Mouse (Mus musculus): ENCODE results near the gene Shq1. TPM values are rescaled to one million over a fixed set of nuclear protein-coding genes. Genes with fewer than 3 reads are reported as not detected.

The Shq1 gene
- polyA plus RNA-seq, 1 experiment: 12.6 TPM

GRCm38 (mm10) chr6:100558057-100558456 lies 112.9 kb downstream of the Shq1 start:
- H3K79me2 ChIP-seq (ENCODE audit: control insufficient read depth, insufficient read depth): no peaks in the 10 kb centered on the region
- H3K27me3 ChIP-seq (ENCODE audit: control insufficient read depth, insufficient read depth, insufficient read length): peaks cover 3% of the 10 kb centered on the region
- no peaks in the 10 kb centered on the region for H3K79me3 ChIP-seq (ENCODE audit: low read depth)
- TF ChIP-seq MYOG (IDR thresholded peaks at IDR 0.05; ENCODE audit: control insufficient read depth, extremely low read depth, insufficient read length) (no peak), CEBPB (IDR thresholded peaks at IDR 0.05; ENCODE audit: low read depth) (no peak), CTCF (IDR thresholded peaks at IDR 0.05; ENCODE audit: control insufficient read depth, insufficient read depth, insufficient read length) (no peak), FOSL1 (IDR thresholded peaks at IDR 0.05; ENCODE audit: insufficient read depth, low read length, poor library complexity, severe bottlenecking) (no peak), MAX (IDR thresholded peaks at IDR 0.05) (peak; percentile 26), USF1 (IDR thresholded peaks at IDR 0.05; ENCODE audit: low read depth) (no peak), MYOD1 (IDR thresholded peaks at IDR 0.05; ENCODE audit: control insufficient read depth, insufficient read length, low read depth) (no peak)
- no peak overlapping the region for H3K4me3 ChIP-seq (ENCODE audit: insufficient read depth, poor library complexity, severe bottlenecking)
- no peak overlapping the region for H3ac ChIP-seq (ENCODE audit: control insufficient read depth, insufficient read length, low read depth)
- no peaks in the 10 kb centered on the region for H3K36me3 ChIP-seq (ENCODE audit: control insufficient read depth, insufficient read depth)

- peaks cover 6% of the 10 kb centered on the region for H3K27me3 ChIP-seq (ENCODE audit: control insufficient read depth, insufficient read depth, insufficient read length)
- H3K36me3 ChIP-seq (ENCODE audit: control insufficient read depth, insufficient read depth): no peaks in the 10 kb centered on the region
- H3K79me3 ChIP-seq (ENCODE audit: low read depth): no peaks in the 10 kb centered on the region
- no peaks in the 10 kb centered on the region for H3K79me2 ChIP-seq (ENCODE audit: control insufficient read depth, insufficient read depth)
- H3K4me3 ChIP-seq (ENCODE audit: insufficient read depth, poor library complexity, severe bottlenecking): no peak overlapping the region
- H3ac ChIP-seq (ENCODE audit: control insufficient read depth, insufficient read length, low read depth): no peak overlapping the region
- no peak for TF ChIP-seq MYOG (IDR thresholded peaks at IDR 0.05; ENCODE audit: control insufficient read depth, extremely low read depth, insufficient read length)
- TF ChIP-seq MAX (IDR thresholded peaks at IDR 0.05): no peak
- TF ChIP-seq MYOD1 (IDR thresholded peaks at IDR 0.05; ENCODE audit: control insufficient read depth, insufficient read length, low read depth): no peak
- TF ChIP-seq FOSL1 (IDR thresholded peaks at IDR 0.05; ENCODE audit: insufficient read depth, low read length, poor library complexity, severe bottlenecking): no peak
These were observed 128.6 kb downstream of the Shq1 start for GRCm38 (mm10) chr6:100542154-100542997.

- TF ChIP-seq MAX (IDR thresholded peaks at IDR 0.05) (no peak), CTCF (IDR thresholded peaks at IDR 0.05; ENCODE audit: control insufficient read depth, insufficient read depth, insufficient read length) (peak; percentile 23)
- Histone ChIP-seq H3K4me3 (ENCODE audit: insufficient read depth, poor library complexity, severe bottlenecking) (no peak overlapping the region), H3ac (ENCODE audit: control insufficient read depth, insufficient read length, low read depth) (no peak overlapping the region), H3K27me3 (ENCODE audit: control insufficient read depth, insufficient read depth, insufficient read length) (peaks cover 2% of the 10 kb centered on the region), H3K36me3 (ENCODE audit: control insufficient read depth, insufficient read depth) (no peaks in the 10 kb centered on the region), H3K79me3 (ENCODE audit: low read depth) (no peaks in the 10 kb centered on the region), H3K79me2 (ENCODE audit: control insufficient read depth, insufficient read depth) (no peaks in the 10 kb centered on the region)
These were observed 131.3 kb downstream of the Shq1 start for GRCm38 (mm10) chr6:100539698-100540097.

GRCm38 (mm10) chr6:100538570-100538969 lies 132.4 kb downstream of the Shq1 start:
- Histone ChIP-seq H3K4me3 (ENCODE audit: insufficient read depth, poor library complexity, severe bottlenecking) (no peak overlapping the region), H3K27me3 (ENCODE audit: control insufficient read depth, insufficient read depth, insufficient read length) (no peaks in the 10 kb centered on the region), H3ac (ENCODE audit: control insufficient read depth, insufficient read length, low read depth) (no peak overlapping the region), H3K79me2 (ENCODE audit: control insufficient read depth, insufficient read depth) (no peaks in the 10 kb centered on the region), H3K79me3 (ENCODE audit: low read depth) (no peaks in the 10 kb centered on the region), H3K36me3 (ENCODE audit: control insufficient read depth, insufficient read depth) (no peaks in the 10 kb centered on the region)
- no peak for TF ChIP-seq FOSL1 (IDR thresholded peaks at IDR 0.05; ENCODE audit: insufficient read depth, low read length, poor library complexity, severe bottlenecking)
- no peak for TF ChIP-seq MYOG (IDR thresholded peaks at IDR 0.05; ENCODE audit: control insufficient read depth, extremely low read depth, insufficient read length)
- no peak for TF ChIP-seq USF1 (IDR thresholded peaks at IDR 0.05; ENCODE audit: low read depth)
- no peak for TF ChIP-seq MAX (IDR thresholded peaks at IDR 0.05)
- no peak for TF ChIP-seq MYOD1 (IDR thresholded peaks at IDR 0.05; ENCODE audit: control insufficient read depth, insufficient read length, low read depth)
- TF ChIP-seq CEBPB (IDR thresholded peaks at IDR 0.05; ENCODE audit: low read depth): no peak
- TF ChIP-seq CTCF (IDR thresholded peaks at IDR 0.05; ENCODE audit: control insufficient read depth, insufficient read depth, insufficient read length): no peak

GRCm38 (mm10) chr6:100537987-100538386 lies 133.0 kb downstream of the Shq1 start:
- TF ChIP-seq MYOD1 (IDR thresholded peaks at IDR 0.05; ENCODE audit: control insufficient read depth, insufficient read length, low read depth) (no peak), USF1 (IDR thresholded peaks at IDR 0.05; ENCODE audit: low read depth) (no peak), FOSL1 (IDR thresholded peaks at IDR 0.05; ENCODE audit: insufficient read depth, low read length, poor library complexity, severe bottlenecking) (no peak), MYOG (IDR thresholded peaks at IDR 0.05; ENCODE audit: control insufficient read depth, extremely low read depth, insufficient read length) (no peak), MAX (IDR thresholded peaks at IDR 0.05) (no peak), CTCF (IDR thresholded peaks at IDR 0.05; ENCODE audit: control insufficient read depth, insufficient read depth, insufficient read length) (no peak), CEBPB (IDR thresholded peaks at IDR 0.05; ENCODE audit: low read depth) (no peak)
- no peaks in the 10 kb centered on the region for H3K79me3 ChIP-seq (ENCODE audit: low read depth)
- no peak overlapping the region for H3K4me3 ChIP-seq (ENCODE audit: insufficient read depth, poor library complexity, severe bottlenecking)
- no peaks in the 10 kb centered on the region for H3K27me3 ChIP-seq (ENCODE audit: control insufficient read depth, insufficient read depth, insufficient read length)
- no peaks in the 10 kb centered on the region for H3K79me2 ChIP-seq (ENCODE audit: control insufficient read depth, insufficient read depth)
- no peaks in the 10 kb centered on the region for H3K36me3 ChIP-seq (ENCODE audit: control insufficient read depth, insufficient read depth)
- H3ac ChIP-seq (ENCODE audit: control insufficient read depth, insufficient read length, low read depth): no peak overlapping the region

GRCm38 (mm10) chr6:100537042-100537441 lies 133.9 kb downstream of the Shq1 start:
- Histone ChIP-seq H3K36me3 (ENCODE audit: control insufficient read depth, insufficient read depth) (no peaks in the 10 kb centered on the region), H3K79me3 (ENCODE audit: low read depth) (no peaks in the 10 kb centered on the region), H3K27me3 (ENCODE audit: control insufficient read depth, insufficient read depth, insufficient read length) (no peaks in the 10 kb centered on the region), H3K79me2 (ENCODE audit: control insufficient read depth, insufficient read depth) (no peaks in the 10 kb centered on the region), H3K4me3 (ENCODE audit: insufficient read depth, poor library complexity, severe bottlenecking) (no peak overlapping the region), H3ac (ENCODE audit: control insufficient read depth, insufficient read length, low read depth) (no peak overlapping the region)
- TF ChIP-seq USF1 (IDR thresholded peaks at IDR 0.05; ENCODE audit: low read depth): peak; percentile 51
- TF ChIP-seq CTCF (IDR thresholded peaks at IDR 0.05; ENCODE audit: control insufficient read depth, insufficient read depth, insufficient read length): no peak
- no peak for TF ChIP-seq CEBPB (IDR thresholded peaks at IDR 0.05; ENCODE audit: low read depth)
- TF ChIP-seq MAX (IDR thresholded peaks at IDR 0.05): no peak
- no peak for TF ChIP-seq MYOG (IDR thresholded peaks at IDR 0.05; ENCODE audit: control insufficient read depth, extremely low read depth, insufficient read length)
- TF ChIP-seq MYOD1 (IDR thresholded peaks at IDR 0.05; ENCODE audit: control insufficient read depth, insufficient read length, low read depth): peak; percentile 75
- no peak for TF ChIP-seq FOSL1 (IDR thresholded peaks at IDR 0.05; ENCODE audit: insufficient read depth, low read length, poor library complexity, severe bottlenecking)

Measured in C2C12 (cell line).